Mouse (Mus musculus): ENCODE results near the gene Zbtb16. TPM values are rescaled to one million over a fixed set of nuclear protein-coding genes. Genes with fewer than 3 reads are reported as not detected.

Zbtb16 gene
- total RNA-seq, 2 experiments from 2014 or later = 129 to 168 TPM

- intact Hi-C loops (cut with DNase I) = loop anchor here (5.0 kb wide), 1 partner anchor 82 kb away; no protein-coding TSS in a partner anchor
- no peak for DNase-seq
These were observed 100.3 kb downstream of the Zbtb16 start for GRCm38 (mm10) chr9:48735466-48736312.

- DNase-seq = no peak
- intact Hi-C loops (cut with DNase I) = loop anchor here (5.0 kb wide), 1 partner anchor 82 kb away; no protein-coding TSS in a partner anchor
These were observed 101.1 kb downstream of the Zbtb16 start for GRCm38 (mm10) chr9:48734725-48735465.

GRCm38 (mm10) chr9:48733817-48734544 lies 102.0 kb downstream of the Zbtb16 start:
- intact Hi-C loops (cut with DNase I) = no loop called here
- no peak for DNase-seq

GRCm38 (mm10) chr9:48733083-48733482 lies 102.9 kb downstream of the Zbtb16 start:
- intact Hi-C loops (cut with DNase I) = no loop called here

GRCm38 (mm10) chr9:48731651-48732536 lies 104.1 kb downstream of the Zbtb16 start:
- intact Hi-C loops (cut with DNase I) = no loop called here
- DNase-seq = no peak

More at GRCm38 (mm10) chr9:48733083-48733482, 102.9 kb downstream of the Zbtb16 start:
- no peak for DNase-seq

GRCm38 (mm10) chr9:48730446-48730979 lies 105.5 kb downstream of the Zbtb16 start:
- intact Hi-C loops (cut with DNase I) = no loop called here
- no peak for DNase-seq

- peak in 1 of 2 experiments; percentile 69 for DNase-seq
- intact Hi-C loops (cut with DNase I) = no loop called here
These were observed 106.6 kb downstream of the Zbtb16 start for GRCm38 (mm10) chr9:48729471-48729870.

GRCm38 (mm10) chr9:48728731-48729123 lies 107.3 kb downstream of the Zbtb16 start:
- intact Hi-C loops (cut with DNase I) = no loop called here

GRCm38 (mm10) chr9:48728083-48728730 lies 107.8 kb downstream of the Zbtb16 start:
- intact Hi-C loops (cut with DNase I) = no loop called here
- DNase-seq = no peak

More at GRCm38 (mm10) chr9:48728731-48729123, 107.3 kb downstream of the Zbtb16 start:
- DNase-seq = no peak

GRCm38 (mm10) chr9:48726341-48726740 lies 109.7 kb downstream of the Zbtb16 start:
- intact Hi-C loops (cut with DNase I) = no loop called here

GRCm38 (mm10) chr9:48725918-48726317 lies 110.1 kb downstream of the Zbtb16 start:
- intact Hi-C loops (cut with DNase I) = no loop called here
- no peak for DNase-seq

More at GRCm38 (mm10) chr9:48726341-48726740, 109.7 kb downstream of the Zbtb16 start:
- no peak for DNase-seq

- intact Hi-C loops (cut with DNase I) = no loop called here
- DNase-seq = no peak
These were observed 110.9 kb downstream of the Zbtb16 start for GRCm38 (mm10) chr9:48725161-48725560.

GRCm38 (mm10) chr9:48724733-48725132 lies 111.3 kb downstream of the Zbtb16 start:
- intact Hi-C loops (cut with DNase I) = loop anchor here (5.0 kb wide), 1 partner anchor 77 kb away; no protein-coding TSS in a partner anchor
- no peak for DNase-seq

GRCm38 (mm10) chr9:48723511-48724304 lies 112.3 kb downstream of the Zbtb16 start:
- intact Hi-C loops (cut with DNase I) = loop anchor here (5.0 kb wide), 1 partner anchor 76 kb away; no protein-coding TSS in a partner anchor
- DNase-seq = peak; percentile 41 to 85

GRCm38 (mm10) chr9:48723025-48723424 lies 113.0 kb downstream of the Zbtb16 start:
- intact Hi-C loops (cut with DNase I) = loop anchor here (5.0 kb wide), 1 partner anchor 76 kb away; no protein-coding TSS in a partner anchor
- no peak for DNase-seq

- intact Hi-C loops (cut with DNase I) = loop anchor here (5.0 kb wide), 1 partner anchor 75 kb away; no protein-coding TSS in a partner anchor
- DNase-seq = no peak
These were observed 113.6 kb downstream of the Zbtb16 start for GRCm38 (mm10) chr9:48722261-48722920.

GRCm38 (mm10) chr9:48721655-48722054 lies 114.4 kb downstream of the Zbtb16 start:
- intact Hi-C loops (cut with DNase I) = loop anchor here (5.0 kb wide), 1 partner anchor 74 kb away; no protein-coding TSS in a partner anchor
- DNase-seq = no peak

All from gastrocnemius, postnatal 36 days (tissue).